Mouse (Mus musculus) forebrain, embryonic 14.5 days (tissue): ENCODE results near the gene Nell2. TPM values are rescaled to one million over a fixed set of nuclear protein-coding genes. Genes with fewer than 3 reads are reported as not detected.

Experiments used
- ATAC-seq: fragments of 200-750 bp; cut with Nextera tagmentation; 2 replicates; pipeline ENCODE4 v1.8.0; 2017; ENCODE audit warnings: mild to moderate bottlenecking, moderate library complexity
- DNase-seq: peaks from one replicate; pipeline ENCODE4 v3.0.0-alpha.2; 2015; ENCODE audit warnings: low spot score
- H3K27ac ChIP-seq: fragments of 300-500 bp; sonication (generic); 2 replicates; pipeline ENCODE4 v1.5.1; 2014; ENCODE audit warnings: low read depth, mild to moderate bottlenecking, control low read depth, low read length, moderate library complexity
- H3K27me3 ChIP-seq: fragments of 300-500 bp; sonication (generic); replicated peaks from 2 replicates; pipeline ENCODE4 v1.6.1; 2014; ENCODE audit warnings: low read length, control low read depth, mixed read lengths; ENCODE audit not compliant: control insufficient read depth, insufficient read depth
- H3K36me3 ChIP-seq: fragments of 300-500 bp; sonication (generic); 2 replicates; pipeline ENCODE4 v1.6.1; 2014; ENCODE audit warnings: low read length, control low read depth; ENCODE audit not compliant: control insufficient read depth, insufficient read depth
- H3K4me1 ChIP-seq: fragments of 300-500 bp; sonication (generic); 2 replicates; pipeline ENCODE4 v1.6.1; 2014; ENCODE audit warnings: antibody characterized with exemption, low read length, control low read depth; ENCODE audit not compliant: control insufficient read depth, insufficient read depth
- H3K4me2 ChIP-seq: fragments of 300-500 bp; sonication (generic); 2 replicates; pipeline ENCODE4 v1.6.1; 2014; ENCODE audit warnings: mild to moderate bottlenecking, control low read depth, low read length
- H3K4me3 ChIP-seq: fragments of 300-500 bp; sonication (generic); 2 replicates; pipeline ENCODE4 v1.5.1; 2014; ENCODE audit warnings: low read depth, low read length, control low read depth
- H3K9ac ChIP-seq: fragments of 300-500 bp; sonication (generic); 2 replicates; pipeline ENCODE4 v1.6.1; 2014; ENCODE audit warnings: mild to moderate bottlenecking, low read length, control low read depth, moderate library complexity
- H3K9me3 ChIP-seq: fragments of 300-500 bp; sonication (generic); replicated peaks from 2 replicates; pipeline ENCODE4 v1.6.1; 2016; ENCODE audit warnings: low read length, control low read depth, mixed read lengths; ENCODE audit not compliant: control insufficient read depth
- WGBS: fragments of 180-500 bp; shearing (Covaris S2); extraction: QIAGEN DNeasy Blood & Tissue Kit; methylation state at CpG from one replicate; pipeline ENCODE4 v1.1.7; 2014; 5-methylcytosine and 5-hydroxymethylcytosine counted together
- polyA plus RNA-seq: library from polyadenylated mRNA; unstranded; fragments of >200 nt; fragmentation: Nextera tagmentation; extraction: Ambion mirVana; gene quantifications from 2 replicates; pipeline ENCODE4 v1.2.1, GENCODE M21; 2014

The Nell2 gene
- polyA plus RNA-seq, 1 experiment from 2014 or later, result 153 TPM

DNA sequence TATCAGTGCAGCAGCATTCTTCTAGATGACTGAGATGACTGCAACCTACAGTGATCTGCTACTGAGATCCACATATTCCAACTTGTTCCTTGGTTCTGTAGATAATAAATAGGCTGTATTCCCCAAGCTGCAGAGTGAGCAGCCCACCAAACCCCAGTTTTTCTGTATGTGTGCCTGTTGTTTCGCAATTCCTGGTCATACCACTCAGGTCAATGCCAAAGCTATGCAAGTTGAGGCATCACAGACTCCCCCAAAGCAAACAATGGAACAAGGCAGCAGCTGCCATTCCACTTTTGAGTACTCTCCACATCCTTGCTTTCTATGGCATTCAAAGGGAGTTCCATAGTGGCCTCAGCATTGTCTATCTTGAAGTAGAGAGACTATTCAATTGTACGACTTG, 383.2 kb downstream of the Nell2 start:
- no peaks in the 10 kb centered on the region for H3K27me3 ChIP-seq
- no peaks in the 10 kb centered on the region for H3K36me3 ChIP-seq
- no peak overlapping the region for H3K4me2 ChIP-seq
- no peak overlapping the region for H3K4me3 ChIP-seq
- H3K9me3 ChIP-seq, result no peaks in the 10 kb centered on the region
- WGBS, result 83% methylated on average over 2 of the region's 2 CpGs
- no peaks in the 10 kb centered on the region for H3K4me1 ChIP-seq
- H3K9ac ChIP-seq, result no peak overlapping the region
- no peak for DNase-seq
- no peak overlapping the region for H3K27ac ChIP-seq
- ATAC-seq, result no peak

DNA sequence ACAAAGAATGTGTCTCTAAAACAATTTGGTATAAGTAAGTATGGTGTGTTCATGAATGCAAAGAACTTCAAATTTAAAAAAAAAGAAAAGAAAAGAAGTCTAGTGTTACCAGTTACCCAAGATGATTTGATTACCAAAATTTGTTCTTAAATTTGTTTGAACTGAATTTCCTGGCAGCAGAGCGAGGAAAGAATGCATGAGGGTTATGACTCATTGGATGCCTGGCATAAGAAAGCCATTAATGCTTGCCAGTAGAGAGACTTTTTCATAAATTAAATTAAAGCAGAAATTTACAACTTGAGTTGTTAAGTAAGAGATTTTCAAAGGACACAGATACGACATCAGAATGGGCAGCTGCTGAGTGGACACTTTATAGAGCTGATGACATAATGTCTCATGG, 384.2 kb downstream of the Nell2 start:
- WGBS, result 88% methylated on average over 2 of the region's 2 CpGs
- Histone ChIP-seq H3K4me1 (no peaks in the 10 kb centered on the region), H3K36me3 (no peaks in the 10 kb centered on the region), H3K4me2 (no peak overlapping the region), H3K9ac (no peak overlapping the region), H3K27ac (no peak overlapping the region), H3K9me3 (no peaks in the 10 kb centered on the region), H3K4me3 (no peak overlapping the region), H3K27me3 (no peaks in the 10 kb centered on the region)
- DNase-seq (no peak), ATAC-seq (no peak)

DNA sequence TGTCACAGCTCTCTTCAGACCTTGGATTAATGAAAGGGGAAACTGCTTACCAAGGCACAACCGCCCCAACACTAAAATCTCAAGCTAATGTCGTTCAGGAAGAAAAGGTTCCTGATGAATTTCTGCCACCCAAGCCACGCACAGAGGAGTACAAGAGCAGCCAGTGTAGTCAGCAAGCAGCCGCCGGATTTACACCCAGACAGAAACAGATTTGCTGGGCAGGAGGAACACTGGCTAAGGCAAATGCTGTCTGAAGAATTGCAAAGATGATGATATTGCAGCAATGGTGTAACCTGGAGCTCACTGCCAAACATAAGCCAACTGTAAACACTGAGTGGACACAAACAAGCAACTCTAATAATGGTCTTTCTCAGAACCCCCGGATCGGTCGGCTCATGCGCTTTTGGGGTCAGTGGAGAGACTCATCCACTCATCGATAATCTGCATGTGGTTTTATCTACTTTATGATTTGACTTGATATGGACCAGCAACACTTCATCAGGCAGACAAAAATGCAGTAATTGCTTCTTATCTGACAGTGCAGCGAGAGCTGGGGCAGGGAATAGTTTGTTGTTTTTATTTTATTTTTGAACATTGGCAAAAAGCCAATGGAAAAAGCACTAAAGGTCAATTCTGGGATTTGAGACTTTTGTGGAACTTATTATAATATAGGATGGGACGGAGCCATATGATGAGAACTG, 389.5 kb downstream of the Nell2 start:
- no peak for ATAC-seq

DNA sequence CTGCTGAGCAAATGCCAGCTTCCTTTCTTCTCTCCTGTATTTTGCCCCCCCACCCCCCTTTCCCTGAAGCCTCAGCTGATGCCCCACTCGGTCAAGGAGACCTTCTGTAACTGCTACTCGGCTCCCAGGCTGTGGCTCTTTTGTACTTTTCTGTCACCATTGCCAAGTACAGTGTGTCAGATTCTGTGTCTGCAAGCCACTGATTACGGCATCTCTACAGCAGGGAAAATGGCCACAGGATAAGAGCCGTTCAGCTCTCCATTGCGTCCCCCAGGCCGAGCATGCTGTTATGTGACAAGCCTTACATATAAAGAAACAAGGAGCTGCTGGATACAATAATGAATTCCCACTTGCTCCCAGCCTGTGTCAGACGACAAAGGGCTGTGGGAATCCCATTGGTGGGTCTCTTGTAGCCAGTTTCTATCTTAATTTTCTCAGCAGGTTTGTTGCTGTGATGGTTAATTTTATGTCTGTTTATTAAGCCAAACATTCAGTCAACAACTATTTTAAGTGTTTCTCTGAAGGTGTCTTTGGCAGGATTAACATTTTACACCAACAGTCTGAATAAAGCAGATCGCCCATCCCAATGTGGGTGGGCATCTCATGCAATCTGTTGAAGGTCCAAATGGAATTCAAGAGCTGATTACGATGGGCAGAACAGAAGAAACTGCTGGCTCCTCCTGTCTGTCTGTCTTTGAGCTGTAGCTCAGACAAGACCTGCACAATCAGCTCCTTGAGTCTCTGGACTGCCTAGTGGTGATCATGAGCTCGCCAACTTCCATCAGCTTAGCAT, 391.1 kb downstream of the Nell2 start:
- WGBS, result 49% methylated on average over 10 of the region's 10 CpGs
- ATAC-seq (peak; percentile 44; the same call in 1 of the 2 replicates), DNase-seq (peak; percentile 39)
- no peak overlapping the region for H3K4me3 ChIP-seq
- H3K9ac ChIP-seq, result no peak overlapping the region
- no peak overlapping the region for H3K27ac ChIP-seq
- H3K27me3 ChIP-seq, result no peaks in the 10 kb centered on the region
- no peaks in the 10 kb centered on the region for H3K36me3 ChIP-seq
- H3K4me2 ChIP-seq, result no peak overlapping the region
- H3K4me1 ChIP-seq, result no peaks in the 10 kb centered on the region
- no peaks in the 10 kb centered on the region for H3K9me3 ChIP-seq

More for the DNA sequence above, 389.5 kb downstream of the Nell2 start:
- 82% methylated on average over 12 of the region's 12 CpGs for WGBS
- Histone ChIP-seq H3K27me3 (no peaks in the 10 kb centered on the region), H3K27ac (no peak overlapping the region), H3K4me3 (no peak overlapping the region), H3K9ac (no peak overlapping the region), H3K4me1 (no peaks in the 10 kb centered on the region), H3K9me3 (no peaks in the 10 kb centered on the region), H3K4me2 (no peak overlapping the region), H3K36me3 (no peaks in the 10 kb centered on the region)
- DNase-seq, result peak; percentile 10

DNA sequence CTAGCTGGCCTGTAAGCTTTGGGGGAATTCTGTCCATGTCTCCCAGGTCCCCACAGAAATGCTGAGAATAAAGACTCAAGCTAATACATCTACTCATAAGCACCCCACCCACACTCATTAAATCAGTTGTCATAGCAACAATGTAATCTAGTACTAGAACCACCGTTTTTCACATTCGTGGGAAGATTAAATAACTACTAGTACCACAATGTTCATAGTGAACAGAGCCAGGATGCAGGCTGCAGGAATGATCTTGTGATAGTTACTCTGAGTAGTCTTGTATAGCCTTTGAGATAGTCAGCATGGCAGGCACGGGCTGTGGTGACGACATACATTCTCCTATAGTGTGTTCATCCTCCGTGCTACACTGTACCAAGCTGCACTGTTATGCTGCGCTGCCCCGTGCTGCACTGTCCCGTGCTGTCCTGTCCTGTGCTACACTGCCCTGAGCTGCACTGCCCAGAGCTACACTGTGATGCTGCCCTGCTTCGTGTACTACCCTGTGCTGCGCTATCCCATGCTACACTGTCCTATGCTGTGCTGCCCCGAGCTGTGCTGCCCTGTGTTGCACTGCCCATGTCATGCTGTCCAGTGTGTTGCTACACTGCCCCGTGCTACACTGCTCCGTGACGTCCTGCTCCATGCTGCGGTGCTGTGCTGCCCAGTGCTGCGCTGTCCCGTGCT, 392.3 kb downstream of the Nell2 start:
- H3K9ac ChIP-seq, result no peak overlapping the region
- H3K27ac ChIP-seq, result no peak overlapping the region
- no peak overlapping the region for H3K4me2 ChIP-seq
- H3K4me3 ChIP-seq, result no peak overlapping the region
- no peaks in the 10 kb centered on the region for H3K36me3 ChIP-seq
- no peaks in the 10 kb centered on the region for H3K9me3 ChIP-seq
- H3K27me3 ChIP-seq, result no peaks in the 10 kb centered on the region
- H3K4me1 ChIP-seq, result no peaks in the 10 kb centered on the region
- ATAC-seq, result peak; percentile 37
- DNase-seq, result peak; percentile 25
- WGBS, result 90% methylated on average over 17 of the region's 17 CpGs

DNA sequence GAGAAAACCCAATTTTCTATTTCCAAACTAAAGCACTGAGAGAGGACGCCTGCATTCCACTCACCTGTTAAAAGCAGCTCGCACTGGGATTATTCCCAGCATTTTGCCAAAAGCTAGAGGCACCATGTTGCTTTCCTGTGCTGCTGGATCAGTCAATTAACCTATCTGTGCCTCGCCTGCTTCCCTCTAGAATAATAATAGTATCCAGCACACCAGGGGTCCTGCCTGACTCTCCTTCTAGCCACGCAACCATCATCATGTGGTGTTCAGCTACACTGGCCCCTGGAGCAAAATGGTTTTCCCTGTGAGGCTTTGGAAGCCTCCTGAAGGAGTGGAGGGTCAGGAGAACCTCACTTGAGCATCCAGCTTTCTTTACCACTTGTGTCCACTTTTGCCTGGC, 397.0 kb downstream of the Nell2 start:
- Histone ChIP-seq H3K4me3 (no peak overlapping the region), H3K27ac (no peak overlapping the region), H3K9me3 (no peaks in the 10 kb centered on the region), H3K27me3 (no peaks in the 10 kb centered on the region), H3K9ac (no peak overlapping the region), H3K4me2 (no peak overlapping the region), H3K36me3 (no peaks in the 10 kb centered on the region), H3K4me1 (no peaks in the 10 kb centered on the region)
- DNase-seq, result no peak
- 70% methylated on average over 4 of the region's 4 CpGs for WGBS
- ATAC-seq, result no peak

DNA sequence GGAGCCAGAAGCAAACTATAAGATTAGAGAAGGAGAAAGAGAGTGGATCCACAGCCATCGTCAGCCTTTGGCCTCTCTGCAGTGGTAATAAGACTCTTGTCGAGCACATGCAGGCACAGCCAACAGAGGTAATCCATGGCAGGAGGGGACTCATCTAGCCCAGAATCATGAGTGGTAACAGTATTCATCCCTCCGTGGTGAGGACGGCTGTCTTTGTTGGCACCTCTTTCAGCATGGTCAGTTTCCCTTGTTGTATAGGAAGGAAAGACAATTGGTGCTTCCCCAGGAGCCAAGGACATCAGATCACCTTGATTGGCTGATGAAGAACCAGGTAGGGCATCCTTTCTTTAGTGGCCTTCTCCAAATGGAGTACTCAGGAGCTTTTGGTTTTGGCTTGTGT, 419.7 kb downstream of the Nell2 start:
- H3K9me3 ChIP-seq, result no peaks in the 10 kb centered on the region
- H3K4me2 ChIP-seq, result no peak overlapping the region
- 87% methylated on average over 4 of the region's 4 CpGs for WGBS
- H3K4me1 ChIP-seq, result no peaks in the 10 kb centered on the region
- H3K9ac ChIP-seq, result no peak overlapping the region
- H3K27me3 ChIP-seq, result no peaks in the 10 kb centered on the region
- H3K36me3 ChIP-seq, result no peaks in the 10 kb centered on the region
- H3K27ac ChIP-seq, result no peak overlapping the region
- H3K4me3 ChIP-seq, result no peak overlapping the region
- DNase-seq (no peak), ATAC-seq (no peak)

DNA sequence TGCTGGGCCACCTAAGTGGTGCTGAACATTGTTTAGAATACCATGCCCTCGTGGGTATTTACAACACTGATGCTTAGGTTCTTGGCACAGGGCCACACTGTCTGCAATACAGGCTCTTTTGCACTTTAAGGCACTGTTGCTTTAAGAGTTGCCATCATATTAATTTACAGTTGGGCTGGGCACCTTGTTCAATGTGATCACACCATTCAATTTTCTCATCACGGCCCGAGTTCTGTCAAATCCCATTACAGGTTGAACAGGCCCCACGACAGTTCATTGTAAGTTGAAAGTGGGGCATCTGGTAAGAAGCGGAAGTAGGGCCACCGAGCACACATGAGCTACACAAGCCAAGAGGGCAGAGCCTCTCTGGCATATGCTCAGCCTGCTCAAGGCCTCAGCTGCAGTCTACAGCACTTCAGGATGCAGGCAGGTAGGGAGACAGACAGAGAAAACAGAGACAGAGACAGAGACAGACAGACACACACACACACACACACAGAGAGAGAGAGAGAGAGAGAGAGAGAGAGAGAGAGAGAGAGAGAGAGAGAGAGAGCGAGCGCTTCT, 421.0 kb downstream of the Nell2 start:
- Histone ChIP-seq H3K4me2 (no peak overlapping the region), H3K27me3 (no peaks in the 10 kb centered on the region), H3K4me1 (no peaks in the 10 kb centered on the region), H3K36me3 (no peaks in the 10 kb centered on the region), H3K9me3 (no peaks in the 10 kb centered on the region), H3K4me3 (no peak overlapping the region), H3K9ac (no peak overlapping the region), H3K27ac (no peak overlapping the region)
- DNase-seq (peak; percentile 58), ATAC-seq (peak; percentile 57)
- 32% methylated on average over 8 of the region's 8 CpGs for WGBS
